Mouse (Mus musculus) activated CD4-positive, CD25-positive, alpha-beta regulatory T cell, adult 4 months (primary cell): Measurements from ENCODE around the gene Qsox1. TPM values are rescaled to one million over a fixed set of nuclear protein-coding genes. Genes with fewer than 3 reads are reported as not detected.

Experiments used
- ATAC-seq: one replicate; pipeline ENCODE4 v1.8.0; 2017
- polyA plus RNA-seq, 2 experiments: library from polyadenylated mRNA; unstranded; fragments of 100-300 nt; shearing (Covaris generic); gene quantifications; one replicate each; pipeline ENCODE4 v1.2.1; 2017

Qsox1 gene
- polyA plus RNA-seq, 2 experiments from 2014 or later: 26.9 to 46.2 TPM

DNA sequence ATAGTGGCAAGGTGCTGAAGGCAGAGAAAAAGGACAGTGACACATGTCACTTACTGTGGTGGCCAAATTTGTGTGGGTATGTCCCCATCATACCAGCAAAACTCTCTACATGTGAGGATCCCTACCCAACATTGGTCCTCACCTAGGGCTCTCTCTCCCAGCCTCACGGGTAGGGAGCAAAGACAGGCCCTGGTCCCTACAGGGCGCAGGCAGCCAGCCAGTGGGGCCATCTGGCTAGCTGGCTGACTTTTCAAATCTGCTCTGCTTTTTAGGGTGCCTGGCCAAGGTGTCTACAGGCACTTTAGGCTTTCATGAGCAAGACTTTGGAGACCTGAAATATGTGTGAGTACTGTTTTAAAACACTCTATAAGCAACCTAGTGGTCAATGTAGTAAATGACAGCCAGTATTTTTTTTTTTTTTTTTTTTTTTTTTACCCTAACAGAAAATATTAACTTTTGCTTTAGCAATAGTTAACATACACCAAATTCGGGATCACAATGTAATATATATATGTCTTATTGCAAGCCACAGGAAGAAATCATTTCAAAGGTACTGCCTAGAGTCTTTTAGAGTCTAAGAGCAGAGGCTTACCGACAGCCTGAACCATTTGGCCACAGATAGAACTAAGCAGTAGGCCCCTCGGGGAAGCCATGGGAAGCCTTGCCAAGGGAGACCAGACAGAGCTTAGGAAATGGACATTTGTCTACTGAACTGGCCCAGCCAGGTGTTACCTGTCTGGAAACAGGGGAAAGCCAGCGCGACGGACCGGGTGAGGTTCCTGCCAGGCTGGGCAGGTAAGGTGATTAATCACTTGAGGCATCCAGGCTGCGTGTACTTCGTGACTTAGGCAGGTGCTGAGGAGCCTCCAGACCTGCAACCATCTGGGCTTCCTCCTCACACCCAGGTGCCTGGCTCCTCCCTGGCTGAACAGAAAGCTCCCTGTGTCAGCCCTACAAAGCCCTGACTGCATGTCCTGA is 11.4 kb downstream of the Qsox1 start:
- no peak for ATAC-seq

GRCm38 (mm10) chr1:155798000-155798399 is 14.7 kb downstream of the Qsox1 start:
- ATAC-seq: no peak

DNA sequence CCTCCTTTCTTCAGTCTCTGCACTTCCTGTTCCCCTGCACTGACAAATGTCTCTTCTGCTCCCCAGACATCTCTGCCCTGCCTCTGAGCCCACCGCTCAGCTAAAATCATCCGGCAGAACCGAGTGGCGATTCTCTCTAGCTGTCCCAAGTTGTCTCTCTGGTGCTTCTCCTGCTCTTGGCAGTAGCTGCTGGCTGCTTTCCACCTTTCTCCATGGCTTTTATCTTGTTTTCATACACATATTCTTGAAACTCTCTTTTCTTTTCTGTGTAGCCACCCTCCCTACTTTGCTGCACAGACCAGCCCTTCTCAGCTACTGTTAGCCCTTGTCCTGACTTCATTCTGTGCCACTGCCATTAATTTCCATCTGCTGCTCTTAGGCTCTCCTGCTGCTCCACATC is 15.3 kb downstream of the Qsox1 start:
- ATAC-seq: no peak

DNA sequence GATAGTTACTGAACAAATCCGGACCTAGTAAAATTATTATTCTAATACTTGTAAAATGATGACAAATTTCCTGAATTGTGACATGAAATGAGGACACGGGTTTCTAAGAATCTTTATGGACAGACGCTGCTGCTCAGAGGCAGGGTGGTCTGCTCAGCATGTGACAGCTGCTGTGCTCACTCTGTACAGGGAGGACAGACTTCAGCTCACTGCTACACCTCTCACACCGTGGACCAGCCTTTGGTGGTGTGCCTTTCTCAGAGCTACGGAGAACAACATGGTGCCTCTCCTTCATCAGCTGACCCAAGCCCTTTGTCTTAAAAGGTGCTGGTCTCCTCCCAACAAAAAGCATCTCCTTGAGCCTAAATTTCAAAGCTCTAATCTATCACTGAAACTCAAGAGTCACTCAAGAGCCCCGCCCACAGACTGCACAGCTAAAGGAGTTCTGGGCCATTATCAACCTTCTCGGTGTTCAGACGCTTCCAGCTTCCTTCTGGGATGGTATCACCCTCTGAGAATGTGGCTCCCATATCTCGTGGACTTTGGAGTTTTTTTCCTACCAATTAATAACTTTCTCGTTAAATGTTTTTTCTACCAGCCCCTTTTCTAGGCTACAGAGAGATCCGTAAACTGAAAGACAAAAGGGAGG is 15.8 kb downstream of the Qsox1 start:
- ATAC-seq: no peak

DNA sequence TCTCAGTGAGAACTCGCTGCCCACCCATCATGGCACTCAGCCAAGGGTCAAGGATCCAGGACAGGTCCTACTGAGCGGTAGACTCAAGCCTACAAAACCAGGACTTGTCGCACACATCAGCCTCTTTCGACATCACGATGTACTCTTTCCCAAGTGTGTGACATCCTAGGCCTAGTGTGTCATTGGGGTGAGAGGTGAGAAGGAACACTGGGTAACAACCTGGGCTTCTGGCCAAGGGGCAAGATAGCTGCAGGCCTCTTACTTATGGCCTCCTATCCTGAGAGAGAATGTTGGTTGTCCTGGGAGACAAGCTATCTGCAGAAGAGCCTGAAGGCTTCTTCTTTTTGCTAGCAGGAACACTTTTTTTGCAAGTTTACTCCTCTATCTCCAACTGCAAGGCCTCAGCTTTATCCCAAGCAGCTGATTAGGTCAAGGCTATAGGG is 16.9 kb downstream of the Qsox1 start:
- ATAC-seq: no peak

DNA sequence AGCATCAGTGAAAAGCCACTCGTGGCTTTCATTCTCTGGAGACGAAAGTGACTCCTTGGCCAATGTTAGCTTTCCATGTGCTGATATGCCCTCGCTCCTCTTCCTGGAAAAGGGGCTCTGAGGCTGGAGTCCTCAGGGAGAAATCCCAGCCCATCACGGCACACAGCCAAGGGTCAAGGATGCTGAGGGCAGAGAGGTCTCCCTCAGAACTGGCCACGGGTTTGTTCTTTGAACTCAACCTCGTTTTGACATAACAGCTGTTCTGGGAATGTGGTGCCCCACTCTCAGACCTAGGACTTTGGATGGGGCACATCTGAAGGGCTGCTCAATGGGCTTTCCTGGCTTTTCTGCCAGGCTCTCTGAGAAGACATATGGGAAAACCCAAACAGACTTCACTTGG is 17.8 kb downstream of the Qsox1 start:
- no peak for ATAC-seq

DNA sequence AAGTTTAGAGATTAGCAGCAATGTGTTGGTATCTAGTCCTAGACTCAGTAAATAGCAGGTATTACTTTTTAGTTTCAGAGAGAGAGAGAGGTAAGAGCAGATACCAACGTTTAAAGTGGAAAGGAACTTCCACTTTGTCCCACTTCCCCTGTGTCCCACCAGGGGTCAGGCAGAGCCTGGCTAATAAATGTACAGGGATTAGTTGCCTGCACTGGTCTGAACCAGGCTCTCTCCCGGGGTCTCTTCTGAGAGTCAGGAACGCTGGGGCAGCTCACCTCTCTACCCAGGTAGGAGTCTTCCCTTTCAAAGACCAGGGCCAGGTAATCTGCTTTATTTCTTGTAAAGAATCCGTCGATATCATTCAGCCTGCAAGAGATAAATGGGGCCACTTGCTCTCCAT is 20.8 kb downstream of the Qsox1 start:
- peak; percentile 43 for ATAC-seq

GRCm38 (mm10) chr1:155790111-155790974 is 22.3 kb downstream of the Qsox1 start:
- ATAC-seq: no peak

GRCm38 (mm10) chr1:155785886-155786285 is 26.8 kb downstream of the Qsox1 start:
- no peak for ATAC-seq

GRCm38 (mm10) chr1:155784343-155785205 is 28.1 kb downstream of the Qsox1 start:
- peak; percentile 61 for ATAC-seq

- ATAC-seq: peak; percentile 60
These were observed 30.3 kb downstream of the Qsox1 start for GRCm38 (mm10) chr1:155782382-155782781.

DNA sequence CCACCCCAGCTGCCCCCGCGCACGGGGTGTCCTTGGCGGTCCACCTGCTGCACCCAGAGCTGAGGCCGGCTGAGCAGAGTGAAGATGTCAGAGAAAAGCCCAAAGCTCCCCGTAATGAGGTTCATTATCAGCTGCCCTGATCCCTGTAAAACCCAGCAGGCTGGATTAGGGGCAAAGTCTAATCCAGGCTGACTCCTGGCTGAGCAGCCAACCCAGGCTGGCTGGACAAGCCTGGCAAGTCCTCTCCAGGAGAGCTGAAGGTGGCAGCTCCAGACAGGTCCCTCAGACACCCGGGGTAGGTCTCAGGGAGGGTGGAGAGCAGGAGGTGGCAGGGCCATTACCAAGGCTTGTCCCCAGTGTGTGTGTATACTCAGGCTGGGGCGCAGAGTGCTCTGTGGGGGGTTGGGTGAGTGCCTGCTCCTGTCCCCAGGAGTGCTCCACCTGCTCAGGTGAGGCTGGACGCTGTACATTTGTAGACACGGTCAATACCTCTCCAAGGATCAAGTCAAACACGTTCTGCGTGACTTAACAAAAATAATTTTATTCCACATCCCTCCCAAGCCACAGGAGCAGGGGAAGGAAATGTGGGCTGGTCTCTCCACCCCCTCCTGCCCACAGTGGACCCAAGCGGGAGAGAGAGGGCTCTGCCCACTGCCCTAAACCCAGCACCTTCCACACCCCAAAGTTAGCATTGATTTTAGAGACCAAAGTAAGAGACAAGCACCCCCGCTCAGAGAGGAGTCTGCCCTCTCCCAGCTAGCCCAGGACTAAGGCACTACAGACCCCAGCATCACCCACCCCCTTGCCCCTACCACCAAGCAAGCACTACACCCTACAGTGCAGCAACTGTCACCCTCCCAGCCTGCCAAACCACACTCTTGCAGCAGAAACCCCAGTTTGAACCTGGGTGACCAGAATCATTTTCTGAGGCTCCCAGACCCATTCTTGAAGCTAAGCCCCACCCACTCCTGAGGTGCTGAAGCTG is 34.8 kb downstream of the Qsox1 start:
- ATAC-seq: no peak

- no peak for ATAC-seq
These were observed 53.5 kb downstream of the Qsox1 start for GRCm38 (mm10) chr1:155759167-155759566.

- no peak for ATAC-seq
These were observed 54.0 kb downstream of the Qsox1 start for GRCm38 (mm10) chr1:155758711-155759110.

- no peak for ATAC-seq
These were observed 55.1 kb downstream of the Qsox1 start for GRCm38 (mm10) chr1:155757621-155758020.

DNA sequence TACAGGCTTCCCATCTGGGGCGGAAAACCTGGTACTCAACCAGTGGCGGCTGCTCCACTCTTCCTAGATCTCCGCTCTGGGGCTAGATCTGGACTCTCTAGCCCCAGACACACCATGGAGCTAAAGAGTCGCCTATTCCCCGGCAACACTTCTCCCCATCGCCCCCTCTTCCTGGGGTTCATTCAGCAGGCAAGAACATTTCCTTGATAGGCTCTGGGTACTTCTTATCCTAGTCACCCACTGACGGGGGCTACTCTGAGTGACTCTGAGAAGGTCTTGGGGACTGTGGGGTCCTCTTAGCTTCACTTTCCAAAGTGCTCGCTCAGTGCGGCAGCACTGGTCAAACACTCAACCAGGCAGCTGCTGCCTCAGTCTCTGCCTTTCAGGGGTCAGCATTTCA is 59.3 kb downstream of the Qsox1 start:
- ATAC-seq: no peak

DNA sequence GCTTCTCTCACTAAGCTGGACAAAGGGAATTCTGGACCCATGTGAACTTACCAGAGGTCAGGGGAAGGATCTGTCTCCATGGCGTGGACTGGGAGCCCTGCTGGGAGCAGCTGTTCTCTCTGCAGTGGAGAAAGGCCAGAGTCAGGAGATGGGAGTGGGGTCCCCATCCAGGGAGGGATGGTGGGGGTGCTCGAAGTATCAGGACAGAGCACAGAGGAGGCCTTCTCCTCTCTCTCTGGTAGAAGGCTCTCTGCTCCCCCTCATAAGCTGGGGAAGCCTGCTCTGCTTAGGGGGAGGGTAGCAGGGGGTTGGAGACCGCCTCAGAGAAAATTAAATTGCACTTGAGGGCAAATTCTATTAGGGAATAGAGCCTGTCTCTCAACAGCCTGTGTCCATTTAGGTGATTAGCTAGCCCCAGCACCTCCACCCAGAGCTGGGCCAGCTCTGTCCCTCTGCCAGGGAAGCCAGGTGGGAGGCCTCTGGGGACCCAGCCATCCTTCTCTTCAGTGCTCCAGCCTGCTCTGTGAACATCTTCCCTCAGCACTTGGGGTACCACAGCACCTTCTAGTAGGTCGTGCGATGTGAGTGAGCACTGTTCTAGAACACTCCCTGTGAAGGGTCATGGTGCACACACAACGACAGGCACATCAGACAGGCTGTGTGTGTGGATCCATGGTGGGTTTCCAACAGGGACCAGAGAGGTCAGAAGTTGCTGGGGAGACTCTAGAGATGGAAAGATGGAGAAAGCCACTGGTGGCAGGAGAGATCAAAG is 61.0 kb downstream of the Qsox1 start, which contains the start of gene Lhx4:
Lhx4 (minus strand) TSS at position 201 of the 772 bp plus-strand sequence.
- no peak for ATAC-seq

DNA sequence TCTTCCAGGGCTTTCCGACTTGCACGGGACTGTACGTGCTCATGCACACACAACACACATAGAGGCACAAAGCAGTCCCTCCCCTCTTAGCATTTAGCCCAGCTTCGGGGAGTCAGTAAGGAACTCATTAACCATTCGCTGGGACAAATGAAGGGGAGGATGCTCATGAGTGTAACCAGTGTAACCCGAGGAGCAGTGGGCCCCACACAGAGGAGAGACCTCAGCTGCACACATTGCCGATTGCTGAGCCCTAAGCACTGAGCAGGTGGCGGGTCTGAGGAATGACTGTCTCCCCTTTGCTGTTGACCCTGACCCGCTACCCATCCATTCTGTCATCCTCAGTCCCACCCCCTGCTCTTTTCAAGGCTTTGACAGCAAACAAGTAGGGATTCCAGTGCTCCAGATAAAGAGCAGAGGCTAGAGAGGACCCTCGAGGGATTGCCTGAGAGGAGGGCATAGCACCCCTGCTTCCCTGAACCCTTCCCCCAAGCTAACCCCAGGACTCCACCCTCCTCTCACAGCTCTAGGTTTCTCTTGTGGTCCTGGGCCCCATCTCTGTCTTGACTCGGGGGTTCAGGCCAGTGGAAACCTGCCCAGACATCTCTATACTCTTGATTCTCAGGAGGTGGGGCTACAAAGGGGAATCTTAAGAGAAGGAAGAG is 62.0 kb downstream of the Qsox1 start:
- no peak for ATAC-seq

GRCm38 (mm10) chr1:155747911-155748310 is 64.8 kb downstream of the Qsox1 start:
- no peak for ATAC-seq
